Mouse (Mus musculus) kidney, embryonic 14.5 days (tissue): ENCODE data around the gene Ylpm1. TPM values are rescaled to one million over a fixed set of nuclear protein-coding genes. Genes with fewer than 3 reads are reported as not detected.

Source experiments
- ATAC-seq: fragments of 200-750 bp; cut with Nextera tagmentation; 2 replicates; pipeline ENCODE4 v1.8.0; 2017; ENCODE audit warnings: moderate number of reproducible peaks, mild to moderate bottlenecking, moderate TSS enrichment, moderate library complexity; ENCODE audit not compliant: low FRiP score, low TSS enrichment
- H3K27ac ChIP-seq: fragments of 300-500 bp; sonication (generic); 2 replicates; pipeline ENCODE4 v1.5.1; 2014; ENCODE audit warnings: low read depth, mild to moderate bottlenecking, low read length, moderate library complexity, mixed read lengths
- H3K27me3 ChIP-seq: fragments of 300-500 bp; sonication (generic); 2 replicates; pipeline ENCODE4 v1.6.1; 2014; ENCODE audit warnings: mild to moderate bottlenecking, low read length; ENCODE audit not compliant: control insufficient read depth, insufficient read depth
- H3K36me3 ChIP-seq: fragments of 300-500 bp; sonication (generic); 2 replicates; pipeline ENCODE4 v1.6.1; 2014; ENCODE audit warnings: low read length, mixed read lengths; ENCODE audit not compliant: control insufficient read depth, insufficient read depth
- H3K4me1 ChIP-seq: fragments of 300-500 bp; sonication (generic); 2 replicates; pipeline ENCODE4 v1.6.1; 2014; ENCODE audit warnings: low read length, mixed read lengths; ENCODE audit not compliant: control insufficient read depth, insufficient read depth
- H3K4me2 ChIP-seq: fragments of 300-500 bp; sonication (generic); replicated peaks from 2 replicates; pipeline ENCODE4 v1.6.1; 2014; ENCODE audit warnings: low read depth, mild to moderate bottlenecking, low read length
- H3K4me3 ChIP-seq: fragments of 300-500 bp; sonication (generic); 2 replicates; pipeline ENCODE4 v1.5.1; 2014; ENCODE audit warnings: mild to moderate bottlenecking, low read length
- H3K9ac ChIP-seq: fragments of 300-500 bp; sonication (generic); 2 replicates; pipeline ENCODE4 v1.6.1; 2014; ENCODE audit warnings: low read depth, mild to moderate bottlenecking, low read length, moderate library complexity
- H3K9me3 ChIP-seq: fragments of 300-500 bp; sonication (generic); 2 replicates; pipeline ENCODE4 v1.6.1; 2016; ENCODE audit warnings: low read length; ENCODE audit not compliant: control insufficient read depth
- WGBS: fragments of 180-500 bp; shearing (Covaris S2); extraction: QIAGEN DNeasy Blood & Tissue Kit; methylation state at CpG from one replicate; pipeline ENCODE4 v1.1.7; 2014; 5-methylcytosine and 5-hydroxymethylcytosine counted together
- polyA plus RNA-seq: library from polyadenylated mRNA; unstranded; fragments of >200 nt; fragmentation: Nextera tagmentation; extraction: Ambion mirVana; gene quantifications from 2 replicates; pipeline ENCODE4 v1.2.1, GENCODE M21; 2014

Ylpm1 gene
- polyA plus RNA-seq, 1 experiment from 2014 or later, result 47.0 TPM

GRCm38 (mm10) chr12:84996501-84997398 is 629 bp downstream of the Ylpm1 start:
- Histone ChIP-seq H3K9ac (peak overlapping the region; percentile 98), H3K27me3 (no peaks in the 10 kb centered on the region), H3K4me1 (peaks cover 8% of the 10 kb centered on the region; the same call in 1 of the 2 replicates), H3K27ac (peak overlapping the region; percentile 71), H3K36me3 (no peaks in the 10 kb centered on the region), H3K4me3 (peak overlapping the region; percentile 99), H3K4me2 (peak overlapping the region; percentile 57), H3K9me3 (peaks cover 4% of the 10 kb centered on the region; the same call in 1 of the 2 replicates)
- peak; percentile 45 for ATAC-seq
- under 1% methylated on average over 41 of the region's 44 CpGs for WGBS

DNA sequence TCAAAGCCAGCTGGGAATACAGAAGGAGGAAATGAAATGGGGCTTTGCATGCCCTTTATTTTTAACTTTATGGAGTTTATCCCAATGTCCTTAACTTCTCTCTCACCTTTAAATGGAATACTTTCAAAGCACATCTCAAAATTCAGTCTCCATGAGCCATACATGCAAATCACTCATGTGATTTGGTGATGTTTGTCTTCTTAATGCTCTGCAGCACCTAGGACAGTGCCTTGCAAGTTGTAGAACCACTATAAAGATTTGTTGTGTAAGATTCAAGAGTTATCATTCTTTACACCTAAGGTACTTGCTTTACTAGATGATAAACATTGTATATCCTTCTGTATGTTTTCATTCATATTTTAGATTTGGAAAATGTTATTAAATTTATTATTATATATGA is 2.9 kb downstream of the Ylpm1 start:
- Histone ChIP-seq H3K27ac (no peak overlapping the region), H3K27me3 (no peaks in the 10 kb centered on the region), H3K9me3 (0 out of 2 replicates have a peak, but pooled peaks cover 6% of the 10 kb centered on the region), H3K9ac (no peak overlapping the region), H3K4me3 (peak overlapping the region; percentile 99; the same call in 1 of the 2 replicates), H3K4me1 (peaks cover 8% of the 10 kb centered on the region; the same call in 1 of the 2 replicates), H3K4me2 (peak overlapping the region; percentile 57), H3K36me3 (no peaks in the 10 kb centered on the region)
- ATAC-seq, result no peak

GRCm38 (mm10) chr12:85006206-85006605 is 10.1 kb downstream of the Ylpm1 start:
- H3K36me3 ChIP-seq, result peaks cover 6% of the 10 kb centered on the region; the same call in 1 of the 2 replicates
- H3K27me3 ChIP-seq, result no peaks in the 10 kb centered on the region
- H3K4me2 ChIP-seq, result no peak overlapping the region
- H3K4me3 ChIP-seq, result no peak overlapping the region
- WGBS, result 96% methylated on average over 1 of the region's 1 CpGs
- H3K4me1 ChIP-seq, result no peaks in the 10 kb centered on the region
- 0 out of 2 replicates have a peak, but pooled peaks cover 6% of the 10 kb centered on the region for H3K9me3 ChIP-seq
- H3K27ac ChIP-seq, result no peak overlapping the region
- H3K9ac ChIP-seq, result no peak overlapping the region
- no peak for ATAC-seq

DNA sequence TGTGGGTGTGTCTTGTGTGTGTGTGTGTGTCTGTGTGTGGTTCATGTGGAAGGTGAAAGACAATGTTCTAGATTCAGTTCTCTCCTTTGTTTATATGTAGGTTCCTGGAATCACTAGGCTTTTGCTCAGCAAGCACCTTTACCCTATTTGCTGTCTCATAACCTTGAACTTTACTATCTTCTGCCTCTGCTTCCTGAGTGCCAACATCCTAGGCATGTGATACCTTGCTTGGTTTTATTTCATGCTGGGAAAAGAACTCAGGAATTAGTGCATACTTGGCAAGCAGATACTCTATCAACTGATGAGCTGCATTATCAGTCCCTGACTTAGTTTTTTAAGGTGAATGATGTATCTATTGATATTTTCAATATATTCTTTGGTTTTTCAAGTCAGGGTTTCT is 10.9 kb downstream of the Ylpm1 start:
- no peak for ATAC-seq
- Histone ChIP-seq H3K9me3 (peaks cover 11% of the 10 kb centered on the region; the same call in 1 of the 2 replicates), H3K4me2 (no peak overlapping the region), H3K9ac (no peak overlapping the region), H3K4me3 (no peak overlapping the region), H3K4me1 (no peaks in the 10 kb centered on the region), H3K27me3 (no peaks in the 10 kb centered on the region), H3K27ac (no peak overlapping the region), H3K36me3 (peaks cover 6% of the 10 kb centered on the region; the same call in 1 of the 2 replicates)

DNA sequence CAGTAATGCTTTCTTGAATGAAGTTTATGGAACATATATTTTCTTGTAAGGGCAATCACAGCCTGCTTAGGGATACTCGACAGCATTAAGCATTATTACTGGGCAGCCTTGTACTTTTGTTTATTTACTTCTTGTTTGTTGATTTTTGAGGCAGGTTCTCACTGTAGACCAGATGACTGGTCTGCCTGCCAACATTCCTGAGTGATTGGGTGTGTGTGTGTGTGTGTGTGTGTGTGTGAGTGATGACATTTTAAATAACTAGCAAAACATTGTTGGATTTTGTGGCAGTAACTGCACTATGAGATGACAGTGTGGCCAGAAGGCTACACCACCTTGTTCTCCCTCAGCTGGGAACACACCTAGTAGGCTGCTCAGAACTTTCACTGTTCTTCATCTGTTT is 13.7 kb downstream of the Ylpm1 start:
- WGBS, result 74% methylated on average over 1 of the region's 1 CpGs
- Histone ChIP-seq H3K27ac (no peak overlapping the region), H3K4me2 (no peak overlapping the region), H3K27me3 (no peaks in the 10 kb centered on the region), H3K9me3 (peaks cover 5% of the 10 kb centered on the region; the same call in 1 of the 2 replicates), H3K9ac (no peak overlapping the region), H3K4me3 (no peak overlapping the region), H3K4me1 (no peaks in the 10 kb centered on the region), H3K36me3 (peaks cover 29% of the 10 kb centered on the region)
- no peak for ATAC-seq

DNA sequence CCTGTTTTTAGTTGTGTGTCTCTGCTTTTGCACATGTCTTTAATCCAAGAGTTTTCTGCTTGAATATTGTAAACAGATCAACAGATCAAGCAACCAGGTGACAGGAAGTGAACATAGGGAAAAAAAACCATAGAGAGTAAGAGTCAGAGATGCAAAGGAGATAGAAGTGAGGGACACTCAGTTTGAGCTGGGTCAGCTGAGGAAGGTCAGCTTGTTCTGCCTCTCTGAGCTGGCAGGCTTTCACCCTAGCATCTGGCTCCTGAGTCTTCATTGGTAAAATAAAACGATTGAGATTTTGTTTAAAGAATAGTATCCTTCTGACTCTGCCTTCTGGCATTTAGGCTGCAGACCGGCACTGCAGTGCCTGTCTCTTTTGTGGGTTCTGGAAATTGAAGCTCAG is 14.4 kb downstream of the Ylpm1 start:
- no peak for ATAC-seq
- peaks cover 30% of the 10 kb centered on the region for H3K36me3 ChIP-seq
- no peaks in the 10 kb centered on the region for H3K4me1 ChIP-seq
- H3K4me3 ChIP-seq, result no peak overlapping the region
- H3K9me3 ChIP-seq, result peaks cover 5% of the 10 kb centered on the region; the same call in 1 of the 2 replicates
- WGBS, result 91% methylated on average over 2 of the region's 2 CpGs
- H3K4me2 ChIP-seq, result no peak overlapping the region
- H3K27ac ChIP-seq, result no peak overlapping the region
- no peaks in the 10 kb centered on the region for H3K27me3 ChIP-seq
- H3K9ac ChIP-seq, result no peak overlapping the region

DNA sequence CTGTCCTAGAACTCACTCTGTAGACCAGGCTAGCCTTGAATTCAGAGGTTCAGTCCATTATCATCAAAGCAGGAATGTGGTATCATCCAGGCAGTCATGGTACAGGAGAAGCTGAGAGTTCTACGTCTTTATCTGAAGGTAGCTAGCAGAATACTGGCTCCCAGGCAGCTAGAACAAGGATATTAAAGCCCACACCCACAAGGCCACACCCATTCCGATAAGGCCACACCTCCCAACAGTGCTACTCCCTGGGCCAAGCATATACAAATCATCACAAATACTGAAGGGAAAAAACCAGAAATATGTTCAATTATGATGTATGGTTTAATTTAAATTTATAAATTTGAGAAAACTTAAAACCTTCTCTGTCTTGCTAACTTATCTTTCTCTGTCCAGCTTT is 16.1 kb downstream of the Ylpm1 start:
- ATAC-seq, result no peak
- Histone ChIP-seq H3K4me2 (no peak overlapping the region), H3K9ac (no peak overlapping the region), H3K36me3 (peaks cover 46% of the 10 kb centered on the region), H3K4me3 (no peak overlapping the region), H3K9me3 (peaks cover 5% of the 10 kb centered on the region; the same call in 1 of the 2 replicates), H3K27me3 (no peaks in the 10 kb centered on the region), H3K27ac (no peak overlapping the region), H3K4me1 (no peaks in the 10 kb centered on the region)
- WGBS, result 97% methylated on average over 2 of the region's 2 CpGs

GRCm38 (mm10) chr12:85022071-85022470 is 25.9 kb downstream of the Ylpm1 start:
- no peak overlapping the region for H3K27ac ChIP-seq

GRCm38 (mm10) chr12:85032710-85033109 is 36.6 kb downstream of the Ylpm1 start:
- Histone ChIP-seq H3K36me3 (peaks cover 40% of the 10 kb centered on the region), H3K27ac (no peak overlapping the region), H3K27me3 (no peaks in the 10 kb centered on the region), H3K9me3 (peaks cover 5% of the 10 kb centered on the region; the same call in 1 of the 2 replicates), H3K9ac (no peak overlapping the region), H3K4me1 (no peaks in the 10 kb centered on the region), H3K4me3 (no peak overlapping the region), H3K4me2 (no peak overlapping the region)
- 93% methylated on average over 2 of the region's 2 CpGs for WGBS
- no peak for ATAC-seq

More at GRCm38 (mm10) chr12:85022071-85022470, 25.9 kb downstream of the Ylpm1 start:
- no peak overlapping the region for H3K4me2 ChIP-seq
- no peaks in the 10 kb centered on the region for H3K9me3 ChIP-seq
- H3K36me3 ChIP-seq, result peaks cover 9% of the 10 kb centered on the region; the same call in 1 of the 2 replicates
- H3K9ac ChIP-seq, result no peak overlapping the region
- no peaks in the 10 kb centered on the region for H3K4me1 ChIP-seq
- ATAC-seq, result no peak
- 91% methylated on average over 1 of the region's 1 CpGs for WGBS
- H3K27me3 ChIP-seq, result no peaks in the 10 kb centered on the region
- no peak overlapping the region for H3K4me3 ChIP-seq
